Mouse (Mus musculus): ENCODE data around the gene Zyg11b.

The Zyg11b gene

GRCm38 (mm10) chr4:108300670-108301373 is at the start of gene Zyg11b:
Zyg11b (minus strand) TSS chr4:108301096.
- DNase-seq, result peak; percentile 97 to 98

- DNase-seq, result no peak
Observed at GRCm38 (mm10) chr4:108349836-108350547, 49.1 kb upstream of the Zyg11b start.

GRCm38 (mm10) chr4:108349064-108349463 is 48.2 kb upstream of the Zyg11b start:
- DNase-seq, result no peak

GRCm38 (mm10) chr4:108348256-108348875 is 47.5 kb upstream of the Zyg11b start:
- DNase-seq, result no peak

- no peak for DNase-seq
Observed at GRCm38 (mm10) chr4:108347111-108347510, 46.2 kb upstream of the Zyg11b start.

- DNase-seq, result no peak
Observed at GRCm38 (mm10) chr4:108345826-108346225, 44.9 kb upstream of the Zyg11b start.

- no peak for DNase-seq
Observed at GRCm38 (mm10) chr4:108344631-108345083, 43.8 kb upstream of the Zyg11b start.

GRCm38 (mm10) chr4:108339277-108339690 is 38.4 kb upstream of the Zyg11b start:
- peak; percentile 87 to 91 for DNase-seq

GRCm38 (mm10) chr4:108338811-108339210 is 37.9 kb upstream of the Zyg11b start:
- no peak for DNase-seq

GRCm38 (mm10) chr4:108338321-108338733 is 37.4 kb upstream of the Zyg11b start:
- peak; percentile 65 to 69 for DNase-seq

- DNase-seq, result no peak
Observed at GRCm38 (mm10) chr4:108337817-108338216, 36.9 kb upstream of the Zyg11b start.

- DNase-seq, result no peak
Observed at GRCm38 (mm10) chr4:108336765-108337164, 35.9 kb upstream of the Zyg11b start.

- DNase-seq, result no peak
Observed at GRCm38 (mm10) chr4:108335413-108335812, 34.5 kb upstream of the Zyg11b start.

GRCm38 (mm10) chr4:108332041-108332440 is 31.1 kb upstream of the Zyg11b start:
- DNase-seq, result no peak

- DNase-seq, result no peak
Observed at GRCm38 (mm10) chr4:108329840-108330239, 28.9 kb upstream of the Zyg11b start.

- DNase-seq, result peak; percentile 99
Observed at GRCm38 (mm10) chr4:108327730-108328484, 27.0 kb upstream of the Zyg11b start, which contains the start of gene Coa7. Coa7 (plus strand) TSS chr4:108328140.

- DNase-seq, result peak; percentile 37 to 73
Observed at GRCm38 (mm10) chr4:108327071-108327579, 26.2 kb upstream of the Zyg11b start.

GRCm38 (mm10) chr4:108323588-108323987 is 22.7 kb upstream of the Zyg11b start:
- DNase-seq, result no peak

- DNase-seq, result peak in 1 of 2 experiments; percentile 11
Observed at GRCm38 (mm10) chr4:108320627-108321380, 19.9 kb upstream of the Zyg11b start.

- DNase-seq, result no peak
Observed at GRCm38 (mm10) chr4:108319747-108320146, 18.9 kb upstream of the Zyg11b start.

Data from cerebellum, postnatal 10 days (tissue).